Mouse (Mus musculus) gastrocnemius, postnatal 36 days (tissue): Measurements from ENCODE around the gene Maml2. TPM values are rescaled to one million over a fixed set of nuclear protein-coding genes. Genes with fewer than 3 reads are reported as not detected.

Experiments
- microRNA-seq, 2 experiments: library from miRNA; unstranded; fragments of <30 nt; microRNA quantifications; one replicate each; pipeline ENCODE4 v1.2.0; 2021
- total RNA-seq, 2 experiments: library from RNA; stranded (reverse); gene quantifications; 2 replicates each; pipeline ENCODE4 v1.2.3; 2021

Gene Maml2
- total RNA-seq, 2 experiments from 2014 or later, result 2.0 to 2.3 TPM

Small RNAs within 50 kb of the gene (microRNA-seq; reads per million reads assigned to microRNA genes)
- 0 reads per million in 2 experiments for gene Gm22643

Other genes with a start within 250 kb of the Maml2 start
- 1 to 10 TPM; 2.3 to 3.2 TPM for gene Jrkl, start 52.1 kb upstream of the Maml2 start, total RNA-seq
- gene Ccdc82, start 51.0 kb upstream of the Maml2 start, total RNA-seq, result 1 to 10 TPM; 3.5 to 3.7 TPM
- not detected for gene Gm17571, start 148.8 kb downstream of the Maml2 start, total RNA-seq